Mouse (Mus musculus): ENCODE measurements around the gene 4931414P19Rik.

The 4931414P19Rik gene

DNA sequence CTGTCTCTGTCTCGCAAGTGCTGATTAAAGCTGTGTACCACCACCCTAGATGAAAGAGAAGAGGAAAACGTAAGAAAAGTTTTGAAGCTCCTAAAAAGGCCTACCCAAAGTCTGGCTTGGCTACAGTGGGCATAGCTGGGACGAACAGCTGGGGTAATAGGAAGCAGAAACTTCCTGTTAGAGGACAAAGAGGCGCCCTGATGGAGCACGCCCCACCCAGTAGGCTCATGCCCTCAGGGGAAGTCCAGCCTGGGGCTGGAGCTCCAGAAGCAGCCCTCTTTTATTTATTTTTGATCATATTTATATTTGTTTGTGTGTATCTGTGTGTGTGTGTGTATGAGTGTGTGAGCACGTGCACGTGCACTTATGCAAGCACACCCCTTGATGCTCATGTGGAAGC is 26.2 kb downstream of the 4931414P19Rik start:
- no peak for DNase-seq

DNA sequence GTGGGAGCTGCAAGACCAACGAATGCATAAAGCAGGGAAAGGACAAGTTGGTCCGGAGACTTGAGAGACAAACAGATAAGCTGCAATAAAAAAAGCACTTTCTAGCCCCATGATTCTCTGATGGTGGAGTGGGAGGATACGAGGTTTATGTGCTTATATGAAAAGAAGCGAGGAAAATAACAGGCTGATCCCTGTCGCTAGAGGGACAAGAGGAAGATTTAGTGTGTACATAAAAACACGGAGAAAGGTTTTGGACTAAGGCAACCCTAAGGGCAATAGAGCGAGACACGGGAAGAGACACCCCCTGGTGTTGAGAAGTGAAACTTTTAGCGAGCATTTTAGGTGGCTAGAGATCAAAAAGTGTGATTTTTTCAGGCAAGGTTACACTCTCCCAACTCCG is 27.7 kb downstream of the 4931414P19Rik start:
- no peak for DNase-seq

DNA sequence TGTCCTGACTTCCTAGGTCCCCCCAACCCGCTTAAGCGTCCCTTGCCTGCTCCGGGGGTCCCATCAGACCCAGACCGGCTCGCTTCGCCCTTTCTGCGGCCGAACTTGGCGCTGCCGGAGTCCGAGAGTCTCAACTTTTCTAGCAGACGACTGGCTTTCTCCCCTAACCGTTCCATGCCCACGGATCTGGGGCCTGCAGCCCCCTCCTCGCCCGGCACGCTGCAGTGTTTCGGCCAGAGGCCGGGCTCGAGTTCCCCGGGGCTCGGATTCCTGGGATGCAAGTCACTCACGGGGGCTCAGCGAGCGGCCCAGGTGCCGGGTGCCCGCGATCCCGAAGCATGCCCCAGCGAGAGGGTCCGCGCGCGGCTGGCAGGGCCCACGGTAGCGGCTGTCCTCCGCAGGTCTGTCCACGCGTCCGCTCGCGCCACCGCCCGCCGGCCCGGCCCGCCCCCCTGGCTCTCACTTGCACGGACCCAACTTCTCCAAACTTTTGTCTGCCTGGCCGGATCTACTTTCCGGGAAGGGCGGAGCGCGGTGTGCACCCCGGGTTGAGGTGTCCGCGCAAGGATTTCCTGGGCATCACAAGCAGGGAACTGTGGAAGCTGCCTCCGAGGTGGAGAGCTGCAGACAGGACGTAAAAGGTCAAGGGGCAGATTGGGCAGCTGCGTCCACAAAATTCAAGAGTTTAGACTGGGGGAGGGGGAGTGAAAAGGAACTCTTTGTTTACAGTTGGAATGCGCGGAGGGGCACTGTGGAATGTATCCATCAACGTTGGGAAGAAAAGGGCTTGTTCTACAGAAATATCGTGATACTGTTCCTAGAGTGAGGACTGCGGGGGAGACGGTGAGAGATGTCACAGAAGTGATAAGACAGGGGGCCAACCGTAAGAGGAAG is 28.5 kb downstream of the 4931414P19Rik start, which contains the start of gene Ajuba:
Gene Ajuba, minus strand, starts transcription at position 470 of the 894 bp plus-strand sequence.
- peak; percentile 28 to 40 for DNase-seq

DNA sequence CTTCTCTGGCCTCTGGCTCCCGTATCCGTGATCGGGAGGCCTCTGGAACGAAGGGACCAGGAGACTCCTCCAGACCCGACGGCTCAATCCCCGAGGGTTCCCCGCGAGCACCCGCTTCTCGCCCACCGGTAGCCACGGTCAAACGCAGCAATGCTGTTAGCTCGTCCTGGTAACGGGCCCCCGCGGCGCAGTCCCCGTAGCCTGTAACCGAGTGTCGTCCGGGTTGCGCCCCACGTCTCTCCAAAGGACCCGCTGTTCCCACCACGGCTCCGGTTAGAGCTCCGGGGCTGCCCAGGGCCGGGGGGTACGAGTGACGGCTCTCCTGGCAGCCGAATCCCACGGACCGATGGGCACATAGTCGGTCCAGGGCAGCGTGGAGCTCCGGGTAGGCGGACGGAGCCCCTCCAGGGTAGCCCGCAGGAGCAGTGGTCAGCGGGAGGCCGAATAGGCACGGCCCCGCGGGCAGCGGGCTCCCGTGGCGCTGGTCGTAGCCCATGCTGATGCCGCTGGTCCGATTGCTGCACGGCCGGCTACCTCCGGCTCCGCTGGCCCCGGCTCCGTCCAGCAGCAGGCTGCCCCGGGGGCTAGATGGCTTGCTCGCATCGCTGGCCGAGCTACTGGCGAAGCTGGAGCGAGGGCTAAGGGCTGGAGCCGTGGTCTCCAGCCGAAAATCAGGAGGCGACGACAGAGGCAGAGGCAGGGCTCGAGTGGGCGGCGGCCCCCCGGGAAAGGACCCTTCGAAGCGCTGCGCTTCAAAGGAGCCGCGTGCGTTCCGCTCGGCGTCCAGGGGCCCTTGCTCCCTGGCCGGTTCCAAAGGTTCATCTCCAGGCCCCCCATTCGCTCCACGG is 29.3 kb downstream of the 4931414P19Rik start:
- DNase-seq: no peak

DNA sequence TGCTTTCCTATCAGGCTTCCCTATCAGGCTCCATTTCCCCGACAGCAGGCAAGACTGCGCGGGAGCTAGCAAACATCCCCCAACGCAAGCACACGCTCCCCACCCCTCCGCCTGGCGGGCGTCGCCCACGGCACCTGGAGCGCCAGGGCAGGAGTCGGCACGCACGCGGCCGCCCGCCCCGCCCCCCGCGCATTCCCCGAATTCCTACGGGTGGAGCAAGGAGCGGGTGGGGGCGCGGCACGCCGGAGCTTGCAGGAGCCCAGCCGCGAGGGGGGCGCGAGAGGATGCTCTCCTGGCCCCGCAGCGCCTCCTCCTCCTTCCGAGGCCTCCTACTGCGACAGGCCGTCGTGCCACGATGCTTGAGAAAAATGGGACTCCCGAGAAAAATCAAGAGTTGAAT is 30.2 kb downstream of the 4931414P19Rik start:
- no peak for DNase-seq

DNA sequence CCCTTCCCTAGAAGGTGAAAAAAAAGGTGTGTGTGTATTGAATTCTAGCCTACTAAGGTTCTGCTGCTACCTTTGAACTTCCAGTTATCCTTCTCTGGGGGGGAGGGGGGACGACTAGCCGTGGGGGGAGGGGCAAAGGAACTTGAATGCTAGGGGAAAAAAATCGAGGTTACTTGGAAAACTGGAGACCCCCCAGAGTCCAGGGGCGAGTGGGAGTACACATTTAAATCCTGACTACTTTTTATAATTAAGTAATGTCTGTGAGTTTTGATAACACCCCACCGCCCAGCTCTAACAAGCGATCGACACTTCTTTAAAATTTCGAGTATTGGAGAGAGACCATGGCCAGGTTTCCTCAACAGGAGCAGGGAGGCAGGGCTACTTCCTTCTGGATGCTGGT is 30.8 kb downstream of the 4931414P19Rik start:
- no peak for DNase-seq

DNA sequence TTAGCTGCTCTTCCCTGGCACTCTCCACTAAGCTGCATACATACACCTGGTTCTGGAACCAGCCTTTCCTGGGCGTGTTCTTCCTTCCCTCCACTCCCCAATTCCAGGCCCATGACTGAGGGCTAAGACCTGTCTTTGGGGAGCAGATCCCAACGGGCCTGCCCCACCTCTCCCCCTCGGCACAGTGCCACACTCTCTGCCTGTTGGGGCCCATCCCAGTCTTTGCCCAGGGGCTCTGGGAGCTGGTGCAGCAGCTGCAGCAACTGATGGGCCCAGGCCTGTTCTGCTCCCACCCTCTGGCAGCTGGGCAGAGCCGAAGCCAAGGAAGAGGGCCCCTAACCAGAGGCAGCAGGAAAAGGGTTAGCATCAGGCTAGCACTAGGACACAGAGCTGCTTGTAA is 31.5 kb downstream of the 4931414P19Rik start:
- no peak for DNase-seq

DNA sequence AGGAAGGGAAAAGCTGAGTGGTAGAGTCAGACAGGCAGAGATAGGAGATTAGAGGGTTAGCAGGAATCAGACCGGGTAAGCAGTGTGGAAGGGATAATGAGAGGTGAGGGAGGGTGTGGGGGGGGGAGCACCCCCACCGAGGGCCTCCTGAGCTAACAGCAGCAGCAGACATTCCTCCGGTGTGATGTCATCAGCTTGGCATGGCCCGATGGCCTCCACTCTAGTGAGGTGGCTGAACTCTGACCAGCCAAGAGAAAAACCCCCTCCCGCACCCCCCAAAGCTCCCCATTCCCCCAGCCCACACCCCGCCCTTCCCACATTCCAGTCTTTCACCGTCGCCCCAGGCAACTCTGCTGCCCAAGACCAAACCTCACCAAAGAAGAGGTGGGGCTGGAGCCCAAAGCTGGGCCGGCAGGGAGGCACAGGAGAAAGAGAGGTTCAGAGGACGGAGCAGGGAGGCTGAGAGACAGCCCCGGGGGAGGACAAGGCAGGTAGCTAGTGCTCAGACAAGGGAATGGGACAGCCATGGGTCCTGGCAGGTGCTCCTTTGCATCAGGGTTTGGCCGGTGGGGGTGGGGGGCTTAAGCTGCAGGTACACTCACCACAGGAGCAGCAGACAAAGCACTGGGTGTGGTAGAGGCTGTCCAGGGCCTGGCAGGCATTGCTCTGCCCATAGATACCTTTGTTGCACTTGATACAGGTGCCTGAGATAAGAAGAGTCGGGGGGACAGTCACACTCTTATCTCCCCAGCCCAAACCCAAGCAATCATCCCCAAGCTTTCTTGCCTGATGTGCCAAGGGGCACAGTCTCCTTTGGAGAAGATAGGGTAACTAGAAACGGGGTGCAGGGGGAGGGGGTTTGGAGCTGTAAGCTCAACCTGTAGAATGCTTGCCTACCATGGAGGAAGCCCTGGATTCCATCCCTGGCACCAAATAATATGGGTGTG is 32.7 kb downstream of the 4931414P19Rik start:
- no peak for DNase-seq

DNA sequence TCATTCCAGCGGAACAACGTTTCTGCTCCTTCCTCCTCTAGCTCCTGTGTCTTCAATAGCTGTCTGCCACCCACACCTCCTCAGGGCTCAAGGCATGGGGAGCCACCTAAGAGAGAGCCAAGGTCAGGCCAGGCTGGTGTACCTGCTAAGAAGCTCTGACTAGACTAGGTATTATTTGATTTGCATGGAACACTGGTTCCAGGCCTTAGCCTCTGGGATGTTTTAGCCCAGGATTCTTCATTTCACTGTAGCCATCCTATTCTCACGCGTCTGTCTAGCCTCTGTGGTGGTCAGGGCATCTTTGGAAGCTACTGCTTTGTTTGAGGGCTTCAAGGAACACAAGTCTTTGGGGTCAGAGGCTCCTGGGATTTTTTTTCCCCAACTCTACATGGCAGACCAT is 33.7 kb downstream of the 4931414P19Rik start:
- no peak for DNase-seq

DNA sequence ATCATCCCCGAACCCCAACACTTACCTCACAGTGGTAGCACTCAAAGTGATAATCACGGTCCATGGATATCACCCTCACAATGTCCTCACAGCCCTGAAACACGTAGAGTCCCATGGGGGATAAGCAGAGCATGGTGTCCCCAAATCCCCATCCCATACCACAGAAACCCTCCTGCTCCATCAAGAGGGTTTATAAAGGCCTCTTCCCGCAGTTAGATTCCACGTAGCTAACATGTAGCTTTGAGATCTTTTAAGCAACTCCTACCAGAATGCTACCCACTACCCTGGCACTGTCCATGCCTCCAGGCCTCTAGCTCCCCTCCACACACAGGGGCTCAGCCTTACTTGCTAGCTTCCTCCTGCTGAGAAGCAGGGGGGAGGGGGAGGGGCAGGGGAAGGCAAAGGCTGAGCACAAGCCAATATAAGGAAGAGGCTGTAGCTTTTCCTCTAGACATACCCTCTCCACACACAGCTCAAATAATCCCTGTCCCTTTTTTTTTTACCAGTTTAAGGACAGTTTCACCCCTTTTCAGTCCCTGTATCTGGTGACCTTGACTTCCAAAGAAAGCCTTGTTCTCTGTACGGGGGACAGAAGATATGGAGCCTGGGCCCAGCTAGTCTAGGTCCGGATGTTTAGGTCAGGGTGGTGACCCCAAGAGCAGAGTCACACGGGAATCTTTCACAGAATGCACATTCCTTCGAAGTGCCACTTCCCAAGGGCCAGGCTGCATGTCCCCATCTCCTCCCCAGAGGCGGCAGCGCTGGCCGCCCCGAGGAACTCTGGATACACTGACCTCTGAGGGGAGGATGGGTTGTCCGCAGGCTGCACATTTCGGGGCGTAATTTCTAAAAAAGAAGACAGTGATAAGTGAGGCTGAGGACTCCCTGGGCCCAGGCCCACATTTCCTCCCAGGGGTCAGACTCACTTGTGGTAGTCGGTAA is 36.1 kb downstream of the 4931414P19Rik start:
- DNase-seq: no peak

DNA sequence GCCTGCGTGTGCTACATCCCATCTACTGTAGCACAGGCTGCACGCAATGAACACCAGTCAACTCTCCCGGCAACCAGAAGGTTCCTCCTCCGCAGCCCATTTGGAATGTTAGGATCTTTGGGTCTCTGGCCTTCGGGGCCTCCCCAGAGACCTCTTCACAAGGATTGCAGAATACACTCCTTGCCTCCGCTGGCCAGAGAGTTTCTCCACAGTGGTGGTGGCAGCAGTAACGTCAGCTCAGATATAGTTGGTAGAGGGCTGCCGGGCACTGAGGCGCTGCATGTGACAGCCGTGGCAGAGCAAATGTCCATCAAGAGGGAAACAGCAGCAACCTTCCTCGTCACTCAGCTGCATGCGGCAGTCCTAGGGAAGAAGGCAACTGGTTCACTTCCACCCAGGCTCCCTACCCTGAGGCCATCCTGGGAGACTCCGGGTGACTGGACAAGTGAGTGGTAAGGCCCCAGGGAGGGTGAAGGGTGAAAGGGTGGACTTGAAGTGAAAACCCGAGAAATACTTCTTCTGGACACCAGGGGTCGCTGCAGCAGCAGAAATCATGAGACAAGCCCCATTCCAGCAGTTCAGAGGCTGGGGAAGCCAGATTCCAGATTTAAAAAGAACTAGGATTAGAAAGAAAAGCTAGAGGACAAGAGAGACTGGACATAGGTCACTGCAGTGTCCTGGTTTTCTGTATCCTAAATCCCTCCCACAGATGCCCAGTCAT is 36.9 kb downstream of the 4931414P19Rik start:
- DNase-seq: peak; percentile 73 to 79

DNA sequence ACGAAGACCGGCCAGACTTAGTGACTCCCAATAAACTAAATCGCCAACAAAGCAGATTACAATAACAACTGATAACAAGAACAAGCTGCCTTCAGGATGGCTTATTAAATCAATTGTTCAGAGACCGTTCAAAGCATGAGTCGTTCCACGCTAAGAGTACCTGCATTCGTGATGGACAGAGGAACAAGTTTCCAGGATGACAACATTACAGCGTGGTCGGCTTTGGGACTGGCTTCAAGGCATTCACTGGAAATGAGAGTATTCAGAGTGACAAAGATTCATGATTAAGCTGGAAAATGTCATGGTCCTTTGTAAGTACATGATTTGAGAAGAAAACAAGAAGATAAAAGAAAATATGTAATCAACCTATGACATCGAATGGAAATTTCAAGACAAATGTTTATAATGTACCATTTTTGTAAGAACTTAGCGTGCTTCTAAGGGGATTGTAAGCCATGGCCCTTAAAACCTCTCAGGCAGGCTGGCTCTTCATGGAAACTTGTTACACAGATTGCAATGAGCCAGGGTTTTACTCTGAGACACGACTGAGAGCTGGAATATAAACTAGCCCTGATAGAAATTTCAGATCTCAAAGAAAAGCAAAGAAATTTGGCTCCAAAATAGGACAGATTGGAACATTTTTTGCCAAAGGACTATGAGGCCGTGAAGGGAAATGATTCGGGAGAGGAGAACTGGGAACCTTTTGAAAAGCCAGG is 45.1 kb downstream of the 4931414P19Rik start:
- no peak for DNase-seq

DNA sequence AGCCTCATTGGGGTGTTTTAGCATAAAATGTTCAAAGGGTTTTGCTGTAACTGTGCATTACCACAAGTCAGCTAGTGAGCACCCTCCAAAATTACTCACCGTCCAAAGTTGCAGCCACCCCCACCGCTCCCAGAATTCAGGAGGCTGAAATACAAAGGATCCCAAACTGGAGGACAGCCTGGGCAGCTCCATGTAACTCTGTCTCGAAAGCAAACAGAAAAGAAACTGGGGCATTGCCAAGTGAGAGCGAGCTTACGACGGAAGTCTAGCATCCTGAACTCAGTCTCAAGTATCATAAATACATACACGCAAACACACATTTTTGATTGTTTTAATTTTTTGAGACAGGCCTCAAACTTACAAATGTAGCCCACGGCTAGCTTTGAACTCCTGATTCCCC is 48.5 kb downstream of the 4931414P19Rik start:
- no peak for DNase-seq

DNA sequence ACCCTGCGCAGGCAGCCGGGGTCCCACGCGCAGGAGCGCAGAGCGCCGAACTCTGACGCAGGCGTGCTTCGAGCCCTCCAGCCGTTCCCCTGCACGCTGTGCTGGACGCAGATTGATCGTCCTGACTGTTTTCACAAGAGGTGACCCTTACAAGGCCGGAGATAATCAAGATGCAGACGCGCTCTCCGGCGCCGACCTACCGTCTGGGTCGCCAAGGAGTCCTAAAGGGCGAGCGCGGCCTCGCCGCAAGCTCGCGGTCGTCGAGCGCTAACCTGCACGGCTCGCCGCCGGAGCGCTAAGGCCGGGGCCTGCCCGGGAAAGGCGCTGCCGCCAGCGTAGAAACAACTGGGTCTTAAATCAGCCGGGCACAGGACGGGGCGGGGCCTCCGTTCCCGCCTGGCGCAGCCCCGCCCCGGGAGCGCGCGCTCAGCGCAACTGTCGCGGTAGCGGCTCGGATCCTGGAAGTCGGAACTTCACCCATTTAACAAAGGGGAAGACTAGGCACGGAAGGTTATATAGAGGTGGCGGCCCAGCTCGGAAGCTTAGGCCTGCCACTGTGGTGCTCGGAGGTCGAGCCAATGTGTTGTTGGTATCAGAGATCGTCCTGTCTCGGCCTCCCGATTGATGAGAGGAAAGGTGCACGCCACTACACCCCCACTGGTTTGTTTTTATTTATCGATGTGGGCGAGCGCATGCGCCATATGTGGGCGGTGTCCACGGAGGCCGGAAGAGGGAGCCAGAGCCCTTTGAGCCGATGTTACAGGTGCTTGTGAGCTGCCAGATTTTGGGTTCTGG is 51.6 kb downstream of the 4931414P19Rik start, which contains the start of gene Haus4:
Gene Haus4, minus strand, starts transcription at position 642 of the 795 bp plus-strand sequence.
- DNase-seq: peak; percentile 57 to 79

DNA sequence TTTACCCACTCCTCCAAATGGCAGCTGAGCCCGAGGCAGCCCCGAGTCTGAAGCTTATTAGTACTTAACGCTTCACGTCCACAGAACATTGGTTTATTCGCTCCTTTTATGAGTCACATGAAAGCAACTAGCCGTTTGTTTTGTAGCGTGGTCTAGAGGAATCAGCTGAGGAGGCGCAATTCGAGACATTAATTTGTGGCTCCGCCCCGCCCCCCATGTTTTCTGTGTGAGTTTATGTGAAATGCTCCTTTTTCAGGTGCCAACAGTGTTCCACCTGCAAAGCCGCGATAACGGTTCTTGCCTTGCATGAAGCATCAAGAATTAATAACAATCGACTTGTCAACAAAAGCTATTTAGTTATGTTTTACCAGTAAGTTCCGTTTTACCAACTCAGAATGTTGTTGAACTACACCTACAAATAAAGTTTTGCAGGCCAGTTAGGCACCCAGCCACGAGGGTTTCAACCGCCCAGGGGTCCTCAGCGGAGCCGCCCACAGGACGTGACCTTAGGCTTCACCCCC is 52.3 kb downstream of the 4931414P19Rik start:
- DNase-seq: peak; percentile 20 to 25

DNA sequence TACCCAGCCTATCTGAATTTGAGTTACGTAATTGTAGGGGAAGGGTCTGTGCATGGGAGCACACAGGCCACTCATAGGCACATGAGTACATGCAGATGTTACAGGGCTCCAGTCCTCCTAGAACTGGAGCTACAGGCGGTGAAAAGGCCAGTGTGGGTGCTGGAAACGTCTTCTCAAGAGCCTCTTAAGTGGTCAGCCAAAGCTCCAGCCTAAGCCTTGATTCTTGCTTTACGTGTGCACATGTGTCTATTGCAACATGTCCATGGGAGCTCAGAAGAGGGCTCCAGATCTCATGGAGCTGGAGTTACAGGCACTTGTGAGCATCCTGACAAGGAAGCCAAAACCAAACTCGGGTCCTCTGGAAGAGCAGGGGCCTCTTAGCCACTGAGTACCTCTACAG is 61.1 kb downstream of the 4931414P19Rik start:
- DNase-seq: no peak

DNA sequence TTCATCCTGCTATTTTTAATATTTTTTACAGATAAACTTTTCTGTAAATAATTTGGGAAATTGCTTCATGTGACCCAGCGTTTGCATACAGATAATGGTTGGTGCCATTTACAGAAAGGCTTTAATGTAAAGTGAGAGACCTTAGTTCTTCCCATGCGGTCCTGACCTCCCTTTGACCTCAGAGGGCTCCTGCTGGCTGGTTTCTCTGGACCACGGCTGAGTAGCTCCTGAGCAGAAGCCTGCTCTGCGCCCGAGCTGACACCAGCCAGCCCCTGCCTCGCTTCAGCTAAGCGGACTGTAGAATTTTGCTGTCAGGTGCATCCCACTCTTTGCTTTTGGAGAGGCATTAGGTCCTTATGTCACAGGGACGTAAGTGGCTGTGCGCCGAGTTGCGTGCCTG is 65.0 kb downstream of the 4931414P19Rik start:
- no peak for DNase-seq

DNA sequence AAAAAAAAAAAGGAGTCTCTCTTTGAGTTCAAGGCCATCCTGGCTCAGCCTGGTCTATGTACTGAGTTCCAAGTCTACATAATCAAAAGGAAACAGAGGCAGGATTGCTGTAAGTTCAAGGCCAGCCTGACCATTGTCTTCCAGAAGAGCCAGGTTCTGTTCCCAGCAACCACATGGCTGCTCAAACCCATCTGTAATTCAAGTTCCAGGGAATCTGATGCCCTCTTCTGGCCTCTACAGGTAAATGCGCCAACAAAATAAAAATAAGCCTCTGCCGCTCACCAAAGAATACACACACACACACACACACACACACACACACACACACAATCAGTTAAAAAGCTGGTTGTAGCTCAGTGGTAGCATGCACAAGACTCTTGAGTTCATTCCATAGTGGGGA is 67.2 kb downstream of the 4931414P19Rik start:
- DNase-seq: no peak

Data from cerebellum, adult 18-20 months (tissue).